7 mouse cellular contexts compared by ENCODE assay signal in the genomic region with DNA sequence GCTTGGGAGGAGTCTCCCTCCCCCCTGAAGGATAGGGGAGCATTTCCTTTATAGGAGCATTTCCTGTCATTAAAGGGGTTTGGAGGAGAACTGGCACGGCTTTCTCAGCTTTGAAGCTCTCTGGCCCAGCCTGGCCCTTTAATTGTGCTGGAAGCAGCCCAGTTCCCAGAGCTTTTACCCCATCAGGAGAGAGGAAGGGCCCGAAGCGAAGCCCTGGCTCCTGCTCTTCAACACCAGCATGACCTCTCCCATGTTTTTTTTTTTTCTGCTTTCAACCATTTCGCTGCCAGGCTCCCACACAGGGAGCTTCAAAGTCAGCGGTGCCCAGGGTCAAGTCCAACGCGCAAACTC. TPM values are rescaled to one million over a fixed set of nuclear protein-coding genes. Genes with fewer than 3 reads are reported as not detected.
DNase-seq lines count a peak whose midpoint lies in the region; ATAC-seq and TF ChIP-seq lines count a peak whose summit lies in the region.

No protein-coding gene starts in this region.

- peaks cover 45% of the 10 kb centered on the region for H3K27me3 ChIP-seq in liver, embryonic 12.5 days (replicated peaks)
- peaks cover 22% of the 10 kb centered on the region for H3K27me3 ChIP-seq in liver, embryonic 11.5 days (replicated peaks; ENCODE audit: control insufficient read depth, insufficient read depth, low read length)
- H3K27me3 ChIP-seq in kidney, postnatal 0 days (ENCODE audit: insufficient read depth, low read length), result no peaks in the 10 kb centered on the region
- peaks cover 7% of the 10 kb centered on the region for H3K27me3 ChIP-seq in midbrain, embryonic 16.5 days (ENCODE audit: control insufficient read depth, insufficient read depth, low read depth, low read length)

- H3K36me3 ChIP-seq in liver, embryonic 12.5 days, result no peaks in the 10 kb centered on the region
- H3K36me3 ChIP-seq in liver, embryonic 11.5 days (ENCODE audit: control insufficient read depth, insufficient read depth, low read length), result no peaks in the 10 kb centered on the region
- no peaks in the 10 kb centered on the region for H3K36me3 ChIP-seq in kidney, postnatal 0 days (ENCODE audit: insufficient read depth, low read length)
- H3K36me3 ChIP-seq in midbrain, embryonic 16.5 days (ENCODE audit: control insufficient read depth, insufficient read depth, low read length), result no peaks in the 10 kb centered on the region

- H3K4me2 ChIP-seq in liver, embryonic 12.5 days, result no peak overlapping the region
- H3K4me2 ChIP-seq in liver, embryonic 11.5 days, result no peak overlapping the region
- H3K4me2 ChIP-seq in kidney, postnatal 0 days (ENCODE audit: low read length), result peak overlapping the region; percentile 37
- H3K4me2 ChIP-seq in midbrain, embryonic 16.5 days (ENCODE audit: low read length), result peak overlapping the region; percentile 7; the same call in 1 of the 2 replicates

- DNase-seq in liver, embryonic 11.5 days (ENCODE audit: low spot score), result no peak
- DNase-seq in cerebellum, adult 9-11 months, result peak; percentile 82
- DNase-seq in kidney, postnatal 0 days (ENCODE audit: low spot score), result peak; percentile 75
- no peak for DNase-seq in left cerebral cortex, adult 8-10 months (ENCODE audit: low spot score in 2 of 2)
- DNase-seq in retina, postnatal 1 day, result no peak

- no peak for TF ChIP-seq CTCF in kidney, postnatal 0 days (IDR thresholded peaks at IDR 0.05; ENCODE audit: low read depth)

- no peak for ATAC-seq in liver, embryonic 12.5 days
- ATAC-seq in liver, embryonic 11.5 days (replicated peaks; ENCODE audit: low FRiP score), result no peak
- ATAC-seq in kidney, postnatal 0 days (replicated peaks; ENCODE audit: low FRiP score, low read depth), result no peak
- no peak for ATAC-seq in midbrain, embryonic 16.5 days

- H3K4me1 ChIP-seq in liver, embryonic 12.5 days, result peaks cover 9% of the 10 kb centered on the region; the same call in 1 of the 2 replicates
- no peaks in the 10 kb centered on the region; the same call in 1 of the 2 replicates for H3K4me1 ChIP-seq in liver, embryonic 11.5 days (replicated peaks; ENCODE audit: control insufficient read depth, insufficient read depth, low read length)
- H3K4me1 ChIP-seq in kidney, postnatal 0 days (replicated peaks; ENCODE audit: insufficient read depth, low read length), result peaks cover 14% of the 10 kb centered on the region
- peaks cover 8% of the 10 kb centered on the region for H3K4me1 ChIP-seq in midbrain, embryonic 16.5 days (ENCODE audit: control insufficient read depth, insufficient read depth, low read length)

- H3K9ac ChIP-seq in liver, embryonic 12.5 days, result no peak overlapping the region
- H3K9ac ChIP-seq in liver, embryonic 11.5 days (ENCODE audit: low read depth, low read length), result no peak overlapping the region
- H3K9ac ChIP-seq in kidney, postnatal 0 days (ENCODE audit: low read depth, low read length), result no peak overlapping the region
- H3K9ac ChIP-seq in midbrain, embryonic 16.5 days (ENCODE audit: low read depth, low read length), result no peak overlapping the region

- H3K9me3 ChIP-seq in liver, embryonic 12.5 days (replicated peaks), result no peaks in the 10 kb centered on the region
- no peaks in the 10 kb centered on the region for H3K9me3 ChIP-seq in liver, embryonic 11.5 days (ENCODE audit: control insufficient read depth, low read length)
- no peaks in the 10 kb centered on the region for H3K9me3 ChIP-seq in kidney, postnatal 0 days (replicated peaks; ENCODE audit: low read length)
- H3K9me3 ChIP-seq in midbrain, embryonic 16.5 days (replicated peaks; ENCODE audit: control insufficient read depth, low read length, poor library complexity, severe bottlenecking), result no peaks in the 10 kb centered on the region

- 50% methylated on average over 7 of the region's 7 CpGs for WGBS in liver, embryonic 12.5 days (ENCODE audit: insufficient replicate concordance)
- WGBS in liver, embryonic 11.5 days, result 51% methylated on average over 7 of the region's 7 CpGs
- WGBS in kidney, postnatal 0 days, result 12% methylated on average over 7 of the region's 7 CpGs
- WGBS in midbrain, embryonic 16.5 days, result 25% methylated on average over 7 of the region's 7 CpGs

- H3K4me3 ChIP-seq in liver, embryonic 12.5 days, result no peak overlapping the region
- no peak overlapping the region for H3K4me3 ChIP-seq in liver, embryonic 11.5 days (ENCODE audit: low read depth, low read length)
- no peak overlapping the region for H3K4me3 ChIP-seq in kidney, postnatal 0 days (replicated peaks; ENCODE audit: low read depth, low read length)
- no peak overlapping the region for H3K4me3 ChIP-seq in midbrain, embryonic 16.5 days (ENCODE audit: low read depth, low read length)

- 0 out of 2 replicates have a peak overlapping the region, but pooled peaks have one; percentile 20 for H3K27ac ChIP-seq in liver, embryonic 12.5 days
- no peak overlapping the region for H3K27ac ChIP-seq in liver, embryonic 11.5 days (ENCODE audit: low read depth, low read length)
- peak overlapping the region; percentile 60 for H3K27ac ChIP-seq in kidney, postnatal 0 days
- peak overlapping the region; percentile 28; the same call in 1 of the 2 replicates for H3K27ac ChIP-seq in midbrain, embryonic 16.5 days (ENCODE audit: low read length)

RNA-seq across cellular contexts. Expression of a gene that starts 4.6 kb away (rescaled TPM):
- 1.2 and 1.3 TPM in 2 replicates for polyA plus RNA-seq in liver, embryonic 12.5 days (2016; fragmentation: Nextera tagmentation; extraction: Ambion mirVana)
- 1.2 and 1.5 TPM in 2 replicates for polyA plus RNA-seq in liver, embryonic 11.5 days (2014; fragmentation: Nextera tagmentation; extraction: Ambion mirVana)
- 21.3 and 22.0 TPM in 2 replicates for polyA plus RNA-seq in kidney, postnatal 0 days (2015; fragmentation: Nextera tagmentation; extraction: Ambion mirVana)
- 9.5 and 11.7 TPM in 2 replicates for polyA plus RNA-seq in midbrain, embryonic 16.5 days (2015; fragmentation: Nextera tagmentation; extraction: Ambion mirVana)
- 10 to 100 TPM in 1 of 4 experiments, 1 to 10 TPM in 3; 6.8 to 10.2 (median 8.2) TPM for total RNA-seq in left cerebral cortex, adult 8-10 months (2022)

Comparison
In these comparisons a context has a peak if more than half of its experiments do, and no peak if none do; other contexts are left out.
1. H3K4me2 ChIP-seq: peak in kidney, postnatal 0 days (single experiment) and midbrain, embryonic 16.5 days (single experiment); none in liver, embryonic 12.5 days (single experiment) and liver, embryonic 11.5 days (single experiment).
2. DNase-seq: peak in cerebellum, adult 9-11 months (single experiment) and kidney, postnatal 0 days (single experiment); none in liver, embryonic 11.5 days (single experiment), left cerebral cortex, adult 8-10 months (0 of 2) and retina, postnatal 1 day (single experiment).